Mouse (Mus musculus) right cerebral cortex, postnatal 14 days (tissue): ENCODE data around the gene Rcsd1.

Source experiments
- DNase-seq: peaks from one replicate; pipeline ENCODE4 v3.0.0; 2022

Rcsd1 gene

GRCm38 (mm10) chr1:165617166-165617891 is 92.2 kb downstream of the Rcsd1 start:
- no peak for DNase-seq

- DNase-seq: no peak
These were observed 92.9 kb downstream of the Rcsd1 start for GRCm38 (mm10) chr1:165616652-165617051.

GRCm38 (mm10) chr1:165614793-165615192 is 94.8 kb downstream of the Rcsd1 start:
- no peak for DNase-seq

- no peak for DNase-seq
These were observed 95.6 kb downstream of the Rcsd1 start for GRCm38 (mm10) chr1:165613926-165614325.

- DNase-seq: no peak
These were observed 96.8 kb downstream of the Rcsd1 start for GRCm38 (mm10) chr1:165612714-165613113.

- DNase-seq: no peak
These were observed 99.1 kb downstream of the Rcsd1 start for GRCm38 (mm10) chr1:165610321-165610999.

- no peak for DNase-seq
These were observed 99.8 kb downstream of the Rcsd1 start for GRCm38 (mm10) chr1:165609495-165610320.

- DNase-seq: no peak
These were observed 100.7 kb downstream of the Rcsd1 start for GRCm38 (mm10) chr1:165608904-165609303.

- DNase-seq: no peak
These were observed 103.8 kb downstream of the Rcsd1 start for GRCm38 (mm10) chr1:165605774-165606173.

- DNase-seq: no peak
These were observed 104.4 kb downstream of the Rcsd1 start for GRCm38 (mm10) chr1:165605108-165605507.

- DNase-seq: no peak
These were observed 105.4 kb downstream of the Rcsd1 start for GRCm38 (mm10) chr1:165604203-165604602.

- no peak for DNase-seq
These were observed 106.3 kb downstream of the Rcsd1 start for GRCm38 (mm10) chr1:165603218-165603617.

- no peak for DNase-seq
These were observed 107.7 kb downstream of the Rcsd1 start for GRCm38 (mm10) chr1:165601775-165602280.
